Mouse (Mus musculus) lung, postnatal 10 days (tissue): Measurements from ENCODE around the gene Amhr2.

ENCODE experiments used
- DNase-seq: peaks from one replicate; pipeline ENCODE4 v3.0.0; 2021

The Amhr2 gene

GRCm38 (mm10) chr15:102473246-102473645 lies 28.1 kb downstream of the Amhr2 start:
- DNase-seq, result no peak

GRCm38 (mm10) chr15:102474520-102474919 lies 29.4 kb downstream of the Amhr2 start:
- DNase-seq, result no peak

GRCm38 (mm10) chr15:102483136-102483535 lies 38.0 kb downstream of the Amhr2 start:
- no peak for DNase-seq

- DNase-seq, result no peak
Measured at GRCm38 (mm10) chr15:102485853-102486252, 40.7 kb downstream of the Amhr2 start.

GRCm38 (mm10) chr15:102487664-102488063 lies 42.5 kb downstream of the Amhr2 start:
- no peak for DNase-seq

GRCm38 (mm10) chr15:102498322-102498721 lies 53.2 kb downstream of the Amhr2 start:
- DNase-seq, result no peak

- no peak for DNase-seq
Measured at GRCm38 (mm10) chr15:102499370-102499769, 54.2 kb downstream of the Amhr2 start.

GRCm38 (mm10) chr15:102499851-102500250 lies 54.7 kb downstream of the Amhr2 start:
- no peak for DNase-seq

GRCm38 (mm10) chr15:102500479-102500878 lies 55.3 kb downstream of the Amhr2 start:
- DNase-seq, result no peak

GRCm38 (mm10) chr15:102501084-102501814 lies 56.1 kb downstream of the Amhr2 start:
- DNase-seq, result no peak

GRCm38 (mm10) chr15:102502254-102502840 lies 57.2 kb downstream of the Amhr2 start:
- no peak for DNase-seq

- DNase-seq, result no peak
Measured at GRCm38 (mm10) chr15:102503447-102503846, 58.3 kb downstream of the Amhr2 start, which contains the start of gene Gm10337. TSS of gene Gm10337 (plus strand) at chr15:102503722.
